Mouse (Mus musculus) stomach, embryonic 16.5 days (tissue): ENCODE measurements around the gene Aspscr1. TPM values are rescaled to one million over a fixed set of nuclear protein-coding genes. Genes with fewer than 3 reads are reported as not detected.
"Not testable (repeated sequence)": the region's sequence is repeated elsewhere in the genome, so short reads cannot be mapped to it uniquely, and the experiment has no call there.

ENCODE experiments used
- ATAC-seq: fragments of 200-750 bp; cut with Nextera tagmentation; 2 replicates; pipeline ENCODE4 v1.8.0; 2017; ENCODE audit warnings: moderate number of reproducible peaks, moderate TSS enrichment; ENCODE audit not compliant: insufficient read depth, low FRiP score
- H3K27ac ChIP-seq: fragments of 300-500 bp; sonication (generic); 2 replicates; pipeline ENCODE4 v1.5.1; 2014; ENCODE audit warnings: low read length
- H3K27me3 ChIP-seq: fragments of 300-500 bp; sonication (generic); 2 replicates; pipeline ENCODE4 v1.6.1; 2014; ENCODE audit warnings: low read length, control low read depth, mixed read lengths; ENCODE audit not compliant: control insufficient read depth, insufficient read depth
- H3K36me3 ChIP-seq: fragments of 300-500 bp; sonication (generic); 2 replicates; pipeline ENCODE4 v1.6.1; 2014; ENCODE audit warnings: low read length; ENCODE audit not compliant: control insufficient read depth, insufficient read depth
- H3K4me1 ChIP-seq: fragments of 300-500 bp; sonication (generic); 2 replicates; pipeline ENCODE4 v1.6.1; 2014; ENCODE audit warnings: low read length, control low read depth, mixed read lengths; ENCODE audit not compliant: control insufficient read depth, insufficient read depth
- H3K4me2 ChIP-seq: fragments of 300-500 bp; sonication (generic); 2 replicates; pipeline ENCODE4 v1.6.1; 2014; ENCODE audit warnings: low read depth, low read length, mixed read lengths
- H3K4me3 ChIP-seq: fragments of 300-500 bp; sonication (generic); replicated peaks from 2 replicates; pipeline ENCODE4 v1.5.1; 2014; ENCODE audit warnings: mild to moderate bottlenecking, low read length
- H3K9ac ChIP-seq: fragments of 300-500 bp; sonication (generic); 2 replicates; pipeline ENCODE4 v1.6.1; 2014; ENCODE audit warnings: low read length
- H3K9me3 ChIP-seq: fragments of 300-500 bp; sonication (generic); replicated peaks from 2 replicates; pipeline ENCODE4 v1.6.1; 2016; ENCODE audit warnings: low read length, control low read depth; ENCODE audit not compliant: control insufficient read depth
- WGBS: fragments of 180-500 bp; shearing (Covaris S2); extraction: QIAGEN DNeasy Blood & Tissue Kit; methylation state at CpG from one replicate; pipeline ENCODE4 v1.1.7; 2014; 5-methylcytosine and 5-hydroxymethylcytosine counted together
- polyA plus RNA-seq: library from polyadenylated mRNA; unstranded; fragments of >200 nt; fragmentation: Nextera tagmentation; extraction: Ambion mirVana; gene quantifications from 2 replicates; pipeline ENCODE4 v1.2.1, GENCODE M21; 2015

The Aspscr1 gene
- polyA plus RNA-seq, 1 experiment from 2014 or later = 102 TPM

- ATAC-seq = no peak
- 67% methylated on average over 11 of the region's 11 CpGs for WGBS
- Histone ChIP-seq H3K4me2 (peak overlapping the region; percentile 32; the same call in 1 of the 2 replicates), H3K27me3 (no peaks in the 10 kb centered on the region), H3K4me3 (no peak overlapping the region), H3K9me3 (no peaks in the 10 kb centered on the region), H3K27ac (no peak overlapping the region), H3K36me3 (no peaks in the 10 kb centered on the region; the same call in 1 of the 2 replicates), H3K4me1 (peaks cover 6% of the 10 kb centered on the region), H3K9ac (no peak overlapping the region)
Measured at GRCm38 (mm10) chr11:120728530-120729240, 55.9 kb downstream of the Aspscr1 start.

- WGBS = 2% methylated on average over 17 of the region's 21 CpGs
- ATAC-seq = peak; percentile 30
- Histone ChIP-seq H3K9ac (0 out of 2 replicates have a peak overlapping the region, but pooled peaks have one; percentile 4), H3K4me2 (peak overlapping the region; percentile 32)
- H3K4me1 ChIP-seq, H3K9me3 ChIP-seq, H3K27me3 ChIP-seq, H3K36me3 ChIP-seq, H3K4me3 ChIP-seq, H3K27ac ChIP-seq: not testable (repeated sequence)
Measured at GRCm38 (mm10) chr11:120729432-120730050, 56.8 kb downstream of the Aspscr1 start.

GRCm38 (mm10) chr11:120730331-120730870 is 57.6 kb downstream of the Aspscr1 start:
- no peak overlapping the region for H3K4me3 ChIP-seq
- H3K36me3 ChIP-seq = no peaks in the 10 kb centered on the region; the same call in 1 of the 2 replicates
- H3K9me3 ChIP-seq = no peaks in the 10 kb centered on the region
- no peak overlapping the region for H3K27ac ChIP-seq
- no peak overlapping the region for H3K4me2 ChIP-seq
- no peak for ATAC-seq
- 83% methylated on average over 10 of the region's 10 CpGs for WGBS
- H3K9ac ChIP-seq = no peak overlapping the region
- H3K27me3 ChIP-seq = no peaks in the 10 kb centered on the region
- peaks cover 6% of the 10 kb centered on the region for H3K4me1 ChIP-seq

GRCm38 (mm10) chr11:120731395-120731794 is 58.6 kb downstream of the Aspscr1 start:
- Histone ChIP-seq H3K9ac (no peak overlapping the region), H3K27me3 (no peaks in the 10 kb centered on the region), H3K9me3 (no peaks in the 10 kb centered on the region), H3K27ac (no peak overlapping the region; the same call in 1 of the 2 replicates), H3K36me3 (no peaks in the 10 kb centered on the region), H3K4me1 (peaks cover 2% of the 10 kb centered on the region), H3K4me3 (peak overlapping the region; percentile 19), H3K4me2 (peak overlapping the region; percentile 33)
- ATAC-seq = no peak
- 100% methylated on average over 1 of the region's 1 CpGs for WGBS

GRCm38 (mm10) chr11:120731858-120732680 is 59.3 kb downstream of the Aspscr1 start, which contains the start of gene Cbr2:
Gene Cbr2 (minus strand): TSS chr11:120732114.
- 69% methylated on average over 12 of the region's 12 CpGs for WGBS
- no peak for ATAC-seq
- Histone ChIP-seq H3K27me3 (no peaks in the 10 kb centered on the region), H3K4me1 (no peaks in the 10 kb centered on the region), H3K4me3 (peak within 1 kb of the TSS; percentile 19), H3K36me3 (no peaks in the 10 kb centered on the region), H3K9ac (no peak within 1 kb of the TSS), H3K27ac (peak within 1 kb of the TSS; percentile 69), H3K4me2 (peak within 1 kb of the TSS; percentile 33), H3K9me3 (no peaks in the 10 kb centered on the region)

- Histone ChIP-seq H3K9me3 (no peaks in the 10 kb centered on the region), H3K4me3 (no peak overlapping the region), H3K9ac (no peak overlapping the region), H3K4me2 (no peak overlapping the region), H3K27me3 (no peaks in the 10 kb centered on the region), H3K27ac (peak overlapping the region; percentile 69), H3K4me1 (no peaks in the 10 kb centered on the region), H3K36me3 (no peaks in the 10 kb centered on the region)
- WGBS = 45% methylated on average over 6 of the region's 6 CpGs
- ATAC-seq = peak; percentile 42; the same call in 1 of the 2 replicates
Measured at GRCm38 (mm10) chr11:120733521-120733920, 60.7 kb downstream of the Aspscr1 start.

GRCm38 (mm10) chr11:120736424-120736823 is 63.7 kb downstream of the Aspscr1 start:
- H3K4me1 ChIP-seq = no peaks in the 10 kb centered on the region
- no peaks in the 10 kb centered on the region for H3K36me3 ChIP-seq
- ATAC-seq = no peak
- H3K27ac ChIP-seq = no peak overlapping the region
- 69% methylated on average over 6 of the region's 6 CpGs for WGBS
- no peak overlapping the region for H3K4me2 ChIP-seq
- no peaks in the 10 kb centered on the region for H3K9me3 ChIP-seq
- no peaks in the 10 kb centered on the region for H3K27me3 ChIP-seq
- H3K4me3 ChIP-seq = no peak overlapping the region
- no peak overlapping the region for H3K9ac ChIP-seq

GRCm38 (mm10) chr11:120740981-120741380 is 68.2 kb downstream of the Aspscr1 start:
- Histone ChIP-seq H3K4me3 (no peak overlapping the region), H3K4me1 (no peaks in the 10 kb centered on the region), H3K9me3 (no peaks in the 10 kb centered on the region), H3K27me3 (no peaks in the 10 kb centered on the region), H3K9ac (no peak overlapping the region), H3K4me2 (no peak overlapping the region), H3K27ac (no peak overlapping the region), H3K36me3 (no peaks in the 10 kb centered on the region)
- ATAC-seq = no peak
- WGBS = 87% methylated on average over 5 of the region's 5 CpGs
